Mouse (Mus musculus) ES-Bruce4 (cell line): ENCODE measurements around the gene Mon2.

Experiments
- CTCF ChIP-seq: IDR thresholded peaks from one replicate; pipeline ENCODE4 v1.8.1; 2011; ENCODE audit warnings: low read depth, low read length
- EP300 ChIP-seq: IDR thresholded peaks from 2 replicates; pipeline ENCODE4 v1.6.1; 2011; ENCODE audit warnings: low read depth, low read length; ENCODE audit not compliant: insufficient read depth

- no peak for TF ChIP-seq CTCF
- no peak for TF ChIP-seq EP300
Measured at GRCm38 (mm10) chr10:123031449-123031848, 44.9 kb downstream of the Mon2 start.
